Mouse (Mus musculus) T-cell, adult 66 days (primary cell): ENCODE results near the gene Acot6. TPM values are rescaled to one million over a fixed set of nuclear protein-coding genes. Genes with fewer than 3 reads are reported as not detected.

Source experiments
- total RNA-seq, 2 experiments: library from RNA; stranded (reverse); gene quantifications; 3 replicates in 1 of 2; 4 replicates in 1 of 2; pipeline ENCODE4 v1.2.4; 2023

Acot6 gene
- 1 to 10 TPM; 3.1 to 3.6 TPM for total RNA-seq

GRCm38 (mm10) chr12:84100604-84101492 is at the start of gene Acot6:
TSS of gene Acot6 (plus strand) at chr12:84100654.

DNA sequence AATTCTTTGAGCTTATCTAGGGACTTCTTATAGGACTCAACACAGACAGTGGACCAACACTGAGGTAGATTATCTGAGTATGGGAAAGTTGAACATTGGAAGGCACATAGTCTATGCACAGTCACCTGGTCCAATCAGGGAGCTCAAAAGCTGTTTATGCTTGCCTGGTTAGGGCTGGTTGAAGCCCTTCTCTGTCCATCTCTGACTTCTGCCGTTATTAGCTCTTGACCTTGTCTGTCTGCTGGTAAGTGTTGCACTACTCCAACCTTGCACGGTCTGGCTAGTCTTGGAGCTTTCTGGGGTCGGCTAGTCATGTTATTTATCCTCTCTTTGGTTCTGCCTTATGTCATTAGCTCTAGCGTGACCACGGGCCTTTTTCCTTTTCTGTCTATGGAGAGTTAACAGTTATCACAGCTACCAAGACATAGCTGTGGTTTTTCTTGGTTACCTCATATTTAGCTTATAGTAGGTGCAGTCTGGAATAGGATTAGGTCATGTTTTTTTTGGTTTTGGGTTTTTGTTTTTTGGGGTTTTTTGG is 48.4 kb upstream of the Acot6 start, which contains the start of gene Acot3:
Gene Acot3, plus strand, starts transcription at position 208 of the 538 bp plus-strand sequence.

GRCm38 (mm10) chr12:84068986-84069385 is 31.5 kb upstream of the Acot6 start, which contains the start of gene Acot5:
TSS of gene Acot5 (plus strand) at chr12:84069325.

DNA sequence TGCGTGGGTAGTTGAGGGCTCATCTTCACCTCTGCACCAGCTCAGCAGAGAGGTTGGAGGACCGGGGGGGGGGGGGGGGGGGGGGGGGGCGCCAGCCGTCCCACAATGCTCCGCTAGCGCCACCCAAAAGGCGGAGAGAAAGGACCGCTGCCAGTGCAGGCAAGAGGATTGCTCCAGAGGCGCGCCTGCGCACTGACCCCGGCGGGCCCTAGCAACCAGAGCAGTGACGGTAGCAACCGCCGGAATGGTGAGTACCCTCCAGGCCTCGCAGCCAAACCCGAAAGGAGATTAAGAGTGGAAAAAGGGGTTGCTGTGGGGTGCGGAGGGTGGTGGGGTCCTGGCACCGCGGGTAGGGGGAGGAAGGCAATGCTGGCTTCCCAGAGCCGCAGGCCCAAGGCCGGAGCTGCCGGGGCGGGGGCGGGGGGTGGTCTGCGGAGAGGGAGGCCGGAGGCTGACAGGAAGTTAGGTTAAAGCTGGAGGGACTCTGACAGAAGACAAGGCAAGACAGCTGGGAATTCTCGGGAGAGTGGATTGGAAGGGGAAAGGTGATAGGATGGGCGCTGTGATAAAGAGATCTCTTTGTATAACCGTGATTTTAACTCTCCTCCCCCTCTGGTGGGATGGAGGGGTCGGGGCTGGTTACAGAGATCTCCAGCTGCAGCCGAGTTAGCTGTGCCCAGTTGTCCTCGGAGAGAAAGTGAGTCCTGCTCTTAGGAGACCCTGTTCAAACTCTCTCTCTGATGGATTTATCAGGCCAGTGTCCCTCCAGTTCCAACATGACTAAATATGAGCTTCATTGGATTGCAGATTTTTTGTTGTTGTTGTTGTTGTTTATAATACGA is 13.9 kb downstream of the Acot6 start, which contains the start of gene Dnal1:
Gene Dnal1, plus strand, starts transcription at position 214 of the 842 bp plus-strand sequence.

GRCm38 (mm10) chr12:84147954-84148621 is 47.6 kb downstream of the Acot6 start, which contains the start of gene Pnma1:
TSS of gene Pnma1 (minus strand) at chr12:84148489.

Other genes starting within 250 kb of the Acot6 start
- 10 to 100 TPM; 58.5 to 62.4 TPM for gene Numb, start 178.7 kb upstream of the Acot6 start, total RNA-seq
- 10 to 100 TPM; 25.0 to 28.7 TPM for gene Riox1, start 150.0 kb upstream of the Acot6 start, total RNA-seq
- gene Heatr4, start 115.8 kb upstream of the Acot6 start, total RNA-seq = under 1 TPM in 1 of 2 experiments, not detected in 1; 0.30 TPM
- gene Acot2, start 112.8 kb upstream of the Acot6 start, total RNA-seq = 10 to 100 TPM; 54.4 to 63.1 TPM
- 1 to 10 TPM; 1.9 to 5.7 TPM for gene Acot1, start 91.2 kb upstream of the Acot6 start, total RNA-seq
- gene Acot4, start 62.3 kb upstream of the Acot6 start, total RNA-seq = under 1 TPM in 1 of 2 experiments, not detected in 1; 0.15 TPM
- not detected for gene Gm49366, start 61.7 kb upstream of the Acot6 start, total RNA-seq
- not detected for gene Acot3, start 48.5 kb upstream of the Acot6 start, total RNA-seq
- not detected for gene Acot5, start 31.3 kb upstream of the Acot6 start, total RNA-seq
- gene Dnal1, start 13.7 kb downstream of the Acot6 start, total RNA-seq = 1 to 10 TPM in 1 of 2 experiments, under 1 TPM in 1; 0.89 to 1.0 TPM
- 1 to 10 TPM; 8.5 to 9.0 TPM for gene Pnma1, start 47.8 kb downstream of the Acot6 start, total RNA-seq
- gene Elmsan1, start 118.2 kb downstream of the Acot6 start, total RNA-seq = 10 to 100 TPM; 90.8 to 95.5 TPM
- gene Ptgr2, start 184.6 kb downstream of the Acot6 start, total RNA-seq = 10 to 100 TPM; 17.4 to 19.6 TPM
- 10 to 100 TPM; 71.7 to 81.9 TPM for gene Zfp410, start 216.2 kb downstream of the Acot6 start, total RNA-seq